Mouse (Mus musculus): Measurements from ENCODE around the gene Nol4l. TPM values are rescaled to one million over a fixed set of nuclear protein-coding genes. Genes with fewer than 3 reads are reported as not detected.

Gene Nol4l
- total RNA-seq, 2 experiments from 2014 or later: 6.2 to 6.4 TPM

GRCm38 (mm10) chr2:153425998-153426670, 103.6 kb downstream of the Nol4l start:
- intact Hi-C loops (cut with DNase I): no loop called here

GRCm38 (mm10) chr2:153425124-153425844, 104.5 kb downstream of the Nol4l start:
- no peak for DNase-seq
- intact Hi-C loops (cut with DNase I): no loop called here

More at GRCm38 (mm10) chr2:153425998-153426670, 103.6 kb downstream of the Nol4l start:
- no peak for DNase-seq

- intact Hi-C loops (cut with DNase I): no loop called here
- DNase-seq: no peak
Measured at GRCm38 (mm10) chr2:153424557-153424956, 105.2 kb downstream of the Nol4l start.

GRCm38 (mm10) chr2:153423113-153423512, 106.7 kb downstream of the Nol4l start:
- intact Hi-C loops (cut with DNase I): no loop called here
- DNase-seq: peak; percentile 30 to 45

- no peak for DNase-seq
- intact Hi-C loops (cut with DNase I): no loop called here
Measured at GRCm38 (mm10) chr2:153422051-153422450, 107.7 kb downstream of the Nol4l start.

- intact Hi-C loops (cut with DNase I): no loop called here
- no peak for DNase-seq
Measured at GRCm38 (mm10) chr2:153421233-153421632, 108.5 kb downstream of the Nol4l start.

GRCm38 (mm10) chr2:153418381-153418780, 111.4 kb downstream of the Nol4l start:
- intact Hi-C loops (cut with DNase I): no loop called here
- DNase-seq: no peak

GRCm38 (mm10) chr2:153417841-153418240, 111.9 kb downstream of the Nol4l start:
- intact Hi-C loops (cut with DNase I): no loop called here
- DNase-seq: no peak

GRCm38 (mm10) chr2:153414607-153415006, 115.2 kb downstream of the Nol4l start:
- intact Hi-C loops (cut with DNase I): loop anchor here (1.0 kb wide), 1 partner anchor 265 kb away; no protein-coding TSS in a partner anchor

GRCm38 (mm10) chr2:153412563-153412962, 117.2 kb downstream of the Nol4l start:
- no peak for DNase-seq
- intact Hi-C loops (cut with DNase I): no loop called here

More at GRCm38 (mm10) chr2:153414607-153415006, 115.2 kb downstream of the Nol4l start:
- peak; percentile 28 to 57 for DNase-seq

- intact Hi-C loops (cut with DNase I): no loop called here
- no peak for DNase-seq
Measured at GRCm38 (mm10) chr2:153411557-153411956, 118.2 kb downstream of the Nol4l start.

GRCm38 (mm10) chr2:153408971-153409370, 120.8 kb downstream of the Nol4l start:
- DNase-seq: no peak
- intact Hi-C loops (cut with DNase I): no loop called here

- intact Hi-C loops (cut with DNase I): no loop called here
- DNase-seq: no peak
Measured at GRCm38 (mm10) chr2:153406882-153407281, 122.9 kb downstream of the Nol4l start.

GRCm38 (mm10) chr2:153404882-153405281, 124.9 kb downstream of the Nol4l start:
- intact Hi-C loops (cut with DNase I): no loop called here
- no peak for DNase-seq

- intact Hi-C loops (cut with DNase I): no loop called here
- no peak for DNase-seq
Measured at GRCm38 (mm10) chr2:153404062-153404461, 125.7 kb downstream of the Nol4l start.

GRCm38 (mm10) chr2:153399166-153399565, 130.6 kb downstream of the Nol4l start:
- intact Hi-C loops (cut with DNase I): loop anchor here (5.0 kb wide), 1 partner anchor 92 kb away; no protein-coding TSS in a partner anchor
- DNase-seq: no peak

- DNase-seq: no peak
- intact Hi-C loops (cut with DNase I): loop anchor here (5.0 kb wide), 1 partner anchor 91 kb away; no protein-coding TSS in a partner anchor
Measured at GRCm38 (mm10) chr2:153397790-153398515, 131.8 kb downstream of the Nol4l start.

GRCm38 (mm10) chr2:153393045-153393444, 136.7 kb downstream of the Nol4l start:
- intact Hi-C loops (cut with DNase I): no loop called here
- peak; percentile 40 to 54 for DNase-seq

- intact Hi-C loops (cut with DNase I): no loop called here
- DNase-seq: no peak
Measured at GRCm38 (mm10) chr2:153389831-153390230, 139.9 kb downstream of the Nol4l start.

- DNase-seq: no peak
- intact Hi-C loops (cut with DNase I): no loop called here
Measured at GRCm38 (mm10) chr2:153380479-153380878, 149.3 kb downstream of the Nol4l start.

- intact Hi-C loops (cut with DNase I): no loop called here
Measured at GRCm38 (mm10) chr2:153375380-153375779, 154.4 kb downstream of the Nol4l start.

More at GRCm38 (mm10) chr2:153375380-153375779, 154.4 kb downstream of the Nol4l start:
- no peak for DNase-seq
